Mouse (Mus musculus) midbrain, embryonic 14.5 days (tissue): ENCODE measurements around the gene Ptgds. TPM values are rescaled to one million over a fixed set of nuclear protein-coding genes. Genes with fewer than 3 reads are reported as not detected.

ENCODE experiments used
- ATAC-seq: fragments of 200-750 bp; cut with Nextera tagmentation; 2 replicates; pipeline ENCODE4 v1.8.0; 2017; ENCODE audit warnings: moderate number of reproducible peaks, moderate library complexity; ENCODE audit not compliant: low FRiP score, low TSS enrichment
- DNase-seq: peaks from one replicate; pipeline ENCODE4 v3.0.0-alpha.2; 2015
- H3K27ac ChIP-seq: fragments of 300-500 bp; sonication (generic); replicated peaks from 2 replicates; pipeline ENCODE4 v1.5.1; 2014; ENCODE audit warnings: mild to moderate bottlenecking, low read depth, low read length, moderate library complexity
- H3K27me3 ChIP-seq: fragments of 300-500 bp; sonication (generic); 2 replicates; pipeline ENCODE4 v1.6.1; 2014; ENCODE audit warnings: low read length, control low read depth, mixed read lengths; ENCODE audit not compliant: control insufficient read depth, insufficient read depth
- H3K36me3 ChIP-seq: fragments of 300-500 bp; sonication (generic); 2 replicates; pipeline ENCODE4 v1.6.1; 2014; ENCODE audit warnings: low read length, control low read depth; ENCODE audit not compliant: control insufficient read depth, insufficient read depth
- H3K4me1 ChIP-seq: fragments of 300-500 bp; sonication (generic); 2 replicates; pipeline ENCODE4 v1.6.1; 2014; ENCODE audit warnings: mild to moderate bottlenecking, antibody characterized with exemption, low read length, control low read depth; ENCODE audit not compliant: control insufficient read depth, insufficient read depth
- H3K4me2 ChIP-seq: fragments of 300-500 bp; sonication (generic); 2 replicates; pipeline ENCODE4 v1.6.1; 2014; ENCODE audit warnings: mild to moderate bottlenecking, low read length, moderate library complexity
- H3K4me3 ChIP-seq: fragments of 300-500 bp; sonication (generic); replicated peaks from 2 replicates; pipeline ENCODE4 v1.5.1; 2014; ENCODE audit warnings: low read depth, low read length
- H3K9ac ChIP-seq: fragments of 300-500 bp; sonication (generic); replicated peaks from 2 replicates; pipeline ENCODE4 v1.6.1; 2014; ENCODE audit warnings: mild to moderate bottlenecking, low read length, moderate library complexity
- H3K9me3 ChIP-seq: fragments of 300-500 bp; sonication (generic); 2 replicates; pipeline ENCODE4 v1.6.1; 2016; ENCODE audit warnings: low read length, control low read depth, mixed read lengths; ENCODE audit not compliant: control insufficient read depth
- WGBS: fragments of 180-500 bp; shearing (Covaris S2); extraction: QIAGEN DNeasy Blood & Tissue Kit; methylation state at CpG from one replicate; pipeline ENCODE4 v1.1.7; 2014; 5-methylcytosine and 5-hydroxymethylcytosine counted together
- polyA plus RNA-seq: library from polyadenylated mRNA; unstranded; fragments of >200 nt; fragmentation: Nextera tagmentation; extraction: Ambion mirVana; gene quantifications from 2 replicates; pipeline ENCODE4 v1.2.1, GENCODE M21; 2014

The Ptgds gene
- polyA plus RNA-seq = 3.7 and 71.9 TPM in 2 replicates

DNA sequence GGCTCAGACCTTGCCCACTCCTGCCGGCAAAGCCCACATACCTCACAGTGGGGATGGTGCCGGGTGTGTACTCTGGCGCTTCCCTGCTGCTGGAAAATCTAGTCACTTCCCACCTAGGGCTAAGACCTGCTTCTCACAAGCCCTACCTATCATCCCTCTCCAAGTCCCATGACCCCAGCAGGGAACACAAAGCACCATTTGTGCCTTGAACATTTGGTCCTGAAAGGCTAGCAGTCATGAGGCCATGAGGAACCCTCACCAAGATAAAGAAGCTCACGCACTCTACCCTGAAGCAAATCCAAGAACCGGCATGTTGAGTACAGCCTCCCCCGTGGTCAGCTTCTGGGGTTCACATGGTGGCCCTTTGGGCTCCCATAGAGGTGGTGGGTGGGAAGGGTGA, at the start of gene Ptgds:
Gene Ptgds, minus strand, starts transcription at position 78 of the 400 bp plus-strand sequence.
- H3K4me1 ChIP-seq = peaks cover 3% of the 10 kb centered on the region; the same call in 1 of the 2 replicates
- DNase-seq = no peak
- no peaks in the 10 kb centered on the region for H3K9me3 ChIP-seq
- no peak within 1 kb of the TSS for H3K4me2 ChIP-seq
- ATAC-seq = no peak
- peak within 1 kb of the TSS; percentile 41 for H3K27ac ChIP-seq
- no peaks in the 10 kb centered on the region for H3K36me3 ChIP-seq
- no peak within 1 kb of the TSS for H3K4me3 ChIP-seq
- WGBS = 75% methylated on average over 6 of the region's 6 CpGs
- no peaks in the 10 kb centered on the region for H3K27me3 ChIP-seq
- H3K9ac ChIP-seq = no peak within 1 kb of the TSS

DNA sequence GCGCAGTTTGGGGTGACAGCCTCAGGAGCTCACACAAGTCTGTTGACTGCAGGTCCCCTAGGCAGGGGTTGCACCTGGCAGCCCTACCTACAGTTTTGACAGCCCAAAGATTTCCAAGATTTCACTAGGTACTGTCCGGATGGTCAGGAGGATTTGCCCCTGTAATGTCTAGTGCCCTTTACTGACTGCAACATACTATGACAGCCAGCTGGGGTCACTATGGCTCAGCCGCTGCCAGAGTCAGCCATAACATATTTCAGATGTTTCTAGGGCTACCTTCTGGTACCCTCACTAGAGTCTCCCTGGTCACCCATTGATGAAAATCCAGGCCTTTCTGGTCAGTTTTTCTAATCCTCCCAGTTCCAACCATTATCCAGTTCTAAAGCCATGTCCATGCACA, 40.1 kb upstream of the Ptgds start:
- Histone ChIP-seq H3K9me3 (no peaks in the 10 kb centered on the region), H3K27me3 (no peaks in the 10 kb centered on the region), H3K36me3 (peaks cover 11% of the 10 kb centered on the region), H3K9ac (no peak overlapping the region), H3K4me1 (no peaks in the 10 kb centered on the region), H3K4me3 (no peak overlapping the region), H3K4me2 (no peak overlapping the region), H3K27ac (no peak overlapping the region)
- no peak for DNase-seq
- ATAC-seq = no peak
- 67% methylated on average over 3 of the region's 3 CpGs for WGBS

DNA sequence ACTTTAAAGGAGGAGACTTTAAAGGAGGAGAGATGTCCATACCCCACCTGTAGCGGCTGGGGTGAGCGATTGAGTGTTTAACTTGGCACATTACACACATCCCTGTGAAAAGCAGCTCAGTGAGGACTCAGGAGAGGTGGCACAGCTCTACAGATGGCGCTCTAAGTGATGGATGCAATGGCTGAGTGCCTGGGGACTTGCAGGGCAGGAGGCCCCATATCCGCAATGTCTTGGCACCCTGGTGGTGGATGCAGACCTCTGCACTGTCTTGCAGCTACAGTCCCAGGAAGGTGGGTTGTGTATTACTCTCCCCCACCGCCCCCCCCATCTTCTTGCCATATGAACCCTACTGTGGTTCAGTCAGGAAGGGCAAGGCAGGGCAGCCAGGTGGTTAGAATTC, 37.1 kb upstream of the Ptgds start:
- no peak overlapping the region for H3K9ac ChIP-seq
- H3K27ac ChIP-seq = no peak overlapping the region
- no peaks in the 10 kb centered on the region for H3K27me3 ChIP-seq
- no peaks in the 10 kb centered on the region for H3K9me3 ChIP-seq
- H3K4me3 ChIP-seq = no peak overlapping the region
- peaks cover 3% of the 10 kb centered on the region for H3K4me1 ChIP-seq
- no peak overlapping the region for H3K4me2 ChIP-seq
- peak; percentile 24 for DNase-seq
- no peak for ATAC-seq
- peaks cover 31% of the 10 kb centered on the region for H3K36me3 ChIP-seq
- WGBS = 28% methylated on average over 5 of the region's 5 CpGs

DNA sequence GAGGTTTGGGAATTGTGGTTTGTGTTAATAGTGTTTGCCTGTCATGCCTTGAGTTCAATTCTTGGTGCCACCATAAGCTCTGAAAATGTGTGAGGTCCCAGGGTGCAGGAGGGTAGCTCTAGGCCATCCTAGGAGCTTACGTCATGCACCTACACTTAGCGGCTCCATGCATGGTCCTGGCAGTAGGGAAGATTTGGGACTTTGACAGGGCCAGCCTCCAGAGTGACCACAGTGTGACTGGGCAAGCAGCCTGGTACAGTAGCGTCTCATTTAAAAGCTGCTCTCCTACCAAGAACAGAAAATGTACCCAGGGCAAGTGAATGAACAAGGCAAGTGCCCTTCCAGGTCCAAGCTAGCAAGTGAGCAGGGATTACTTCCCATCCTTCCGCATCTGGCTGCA, 36.0 kb upstream of the Ptgds start:
- ATAC-seq = no peak
- H3K27me3 ChIP-seq = no peaks in the 10 kb centered on the region
- 94% methylated on average over 4 of the region's 4 CpGs for WGBS
- H3K36me3 ChIP-seq = peaks cover 31% of the 10 kb centered on the region
- peaks cover 11% of the 10 kb centered on the region for H3K4me1 ChIP-seq
- no peak overlapping the region for H3K9ac ChIP-seq
- no peak overlapping the region for H3K4me3 ChIP-seq
- no peak for DNase-seq
- H3K27ac ChIP-seq = no peak overlapping the region
- no peak overlapping the region for H3K4me2 ChIP-seq
- H3K9me3 ChIP-seq = no peaks in the 10 kb centered on the region

DNA sequence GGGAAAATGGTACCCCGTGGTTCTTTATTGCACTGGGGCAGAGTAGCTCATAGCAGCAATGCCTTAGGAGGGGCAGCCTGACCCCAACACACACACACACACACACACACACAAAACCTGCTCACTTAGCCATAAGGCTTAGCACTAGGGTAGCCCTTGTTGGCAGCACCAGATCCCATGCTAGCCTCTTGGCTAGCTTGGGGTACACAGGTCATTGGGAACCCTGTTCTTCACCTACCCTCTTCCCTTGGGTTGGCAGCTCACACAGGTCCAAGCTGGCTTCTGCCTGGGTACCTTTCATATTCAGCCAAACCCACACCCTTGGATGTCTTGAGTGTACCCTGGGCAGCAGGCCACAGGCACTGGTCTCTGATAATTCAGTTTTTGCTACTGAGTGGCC, 35.2 kb upstream of the Ptgds start:
- H3K9ac ChIP-seq = no peak overlapping the region

DNA sequence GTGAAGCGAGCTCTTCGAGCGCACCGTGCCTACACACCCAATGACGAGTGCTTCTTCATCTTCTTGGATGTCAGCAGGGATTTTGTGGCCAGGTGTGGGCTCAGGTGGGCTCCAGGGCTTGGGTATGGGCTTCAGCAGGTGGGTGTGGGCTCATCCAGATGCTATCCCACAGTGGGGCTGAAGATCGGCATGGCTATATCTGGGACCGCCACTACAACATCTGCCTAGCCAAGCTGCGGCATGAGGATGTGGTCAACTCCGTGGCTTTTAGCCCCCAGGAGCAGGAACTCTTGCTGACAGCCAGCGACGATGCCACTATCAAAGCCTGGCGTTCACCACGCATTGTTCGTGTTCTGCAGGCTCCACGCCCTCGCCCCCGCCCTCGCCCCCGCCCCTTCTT, 34.7 kb upstream of the Ptgds start:
- no peak overlapping the region for H3K4me2 ChIP-seq
- WGBS = 95% methylated on average over 19 of the region's 19 CpGs
- no peak overlapping the region for H3K9ac ChIP-seq
- H3K27ac ChIP-seq = no peak overlapping the region
- peaks cover 31% of the 10 kb centered on the region for H3K36me3 ChIP-seq
- no peak for ATAC-seq
- H3K27me3 ChIP-seq = no peaks in the 10 kb centered on the region
- no peak for DNase-seq
- peaks cover 14% of the 10 kb centered on the region for H3K4me1 ChIP-seq
- no peak overlapping the region for H3K4me3 ChIP-seq
- H3K9me3 ChIP-seq = no peaks in the 10 kb centered on the region

More for the DNA sequence above, 35.2 kb upstream of the Ptgds start:
- Histone ChIP-seq H3K36me3 (peaks cover 31% of the 10 kb centered on the region), H3K27ac (no peak overlapping the region), H3K4me3 (no peak overlapping the region), H3K27me3 (no peaks in the 10 kb centered on the region), H3K9me3 (no peaks in the 10 kb centered on the region), H3K4me1 (peaks cover 14% of the 10 kb centered on the region), H3K4me2 (no peak overlapping the region)
- DNase-seq (no peak), ATAC-seq (no peak)
- WGBS = 89% methylated on average over 1 of the region's 1 CpGs

DNA sequence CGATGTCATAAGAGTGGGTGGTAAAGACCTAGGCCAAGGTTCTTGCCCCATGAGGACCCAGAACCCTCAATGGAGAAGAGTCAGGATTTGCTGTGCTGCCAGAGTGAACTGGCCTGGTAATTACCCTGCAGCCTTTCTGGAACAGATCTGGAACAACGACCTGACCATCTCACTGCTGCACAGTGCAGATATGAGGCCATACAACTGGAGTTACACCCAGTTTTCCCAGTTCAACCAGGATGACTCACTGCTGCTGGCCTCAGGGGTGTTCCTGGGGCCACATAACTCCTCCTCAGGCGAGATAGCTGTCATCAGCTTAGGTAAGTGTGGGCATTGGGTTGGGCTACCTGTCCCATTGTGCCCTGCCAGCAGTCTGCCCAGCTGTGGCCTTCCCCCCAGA, 32.9 kb upstream of the Ptgds start:
- Histone ChIP-seq H3K27me3 (no peaks in the 10 kb centered on the region), H3K9me3 (no peaks in the 10 kb centered on the region), H3K4me1 (peaks cover 14% of the 10 kb centered on the region), H3K36me3 (peaks cover 31% of the 10 kb centered on the region), H3K4me3 (no peak overlapping the region), H3K27ac (no peak overlapping the region), H3K4me2 (no peak overlapping the region), H3K9ac (no peak overlapping the region)
- DNase-seq (no peak), ATAC-seq (no peak)
- 90% methylated on average over 3 of the region's 3 CpGs for WGBS

DNA sequence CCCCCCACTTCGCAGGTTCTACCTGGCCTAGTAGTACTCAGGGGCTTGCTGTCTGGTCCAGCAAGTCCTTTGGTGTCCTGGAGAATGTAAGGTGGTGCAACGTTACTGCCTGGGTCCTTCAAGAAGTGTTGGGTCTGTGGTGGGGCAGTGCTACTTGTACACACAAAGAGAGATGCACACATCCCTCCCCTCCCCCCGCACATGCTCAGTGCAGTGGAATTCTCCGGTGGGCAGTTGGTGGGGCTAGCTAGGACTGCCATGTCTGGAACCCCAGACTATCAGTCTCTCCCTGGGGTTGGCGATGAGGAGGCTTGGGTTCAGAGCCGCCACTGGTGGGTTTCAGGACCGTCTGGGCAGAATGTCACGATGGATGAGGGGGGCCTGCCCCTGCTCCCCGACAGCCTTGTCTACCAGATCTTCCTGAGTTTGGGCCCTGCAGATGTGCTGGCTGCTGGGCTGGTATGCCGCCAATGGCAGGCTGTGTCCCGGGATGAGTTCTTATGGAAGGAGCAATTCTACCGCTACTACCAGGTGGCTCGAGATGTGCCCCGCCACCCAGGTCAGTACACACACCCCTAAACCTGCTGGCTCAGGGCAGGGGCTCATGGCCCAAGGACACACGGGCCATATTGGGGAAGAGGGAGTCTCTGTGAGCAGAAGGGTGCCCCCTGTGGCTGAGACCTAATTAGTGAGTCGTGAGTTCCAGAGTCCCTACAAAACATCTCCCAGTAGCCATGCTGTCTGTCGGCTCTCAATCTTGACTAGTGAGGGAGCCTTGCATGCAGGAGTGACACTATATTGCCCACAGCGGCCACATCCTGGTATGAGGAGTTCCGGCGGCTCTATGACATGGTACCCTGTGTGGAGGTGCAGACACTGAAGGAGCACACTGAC, 32.0 kb upstream of the Ptgds start, which contains the start of gene C8g:
Gene C8g, minus strand, starts transcription at position 127 of the 894 bp plus-strand sequence.
- Histone ChIP-seq H3K4me1 (peaks cover 14% of the 10 kb centered on the region), H3K9ac (peak within 1 kb of the TSS; percentile 97), H3K4me2 (peak within 1 kb of the TSS; percentile 93), H3K4me3 (peak within 1 kb of the TSS; percentile 87), H3K27me3 (no peaks in the 10 kb centered on the region), H3K9me3 (no peaks in the 10 kb centered on the region), H3K36me3 (peaks cover 31% of the 10 kb centered on the region), H3K27ac (peak within 1 kb of the TSS; percentile 80)
- ATAC-seq (no peak), DNase-seq (peak; percentile 29)
- WGBS = 76% methylated on average over 20 of the region's 20 CpGs
